Mouse (Mus musculus) spleen, postnatal 14 days (tissue): ENCODE measurements around the gene Nr4a2.

Experiments used
- DNase-seq, 2 experiments: peaks; one replicate each; pipeline ENCODE4 v3.0.0; 2021 to 2022; ENCODE audit warnings: low spot score in 2 of 2

The Nr4a2 gene

GRCm38 (mm10) chr2:57111791-57112538 lies 11.8 kb downstream of the Nr4a2 start:
- DNase-seq: no peak

DNA sequence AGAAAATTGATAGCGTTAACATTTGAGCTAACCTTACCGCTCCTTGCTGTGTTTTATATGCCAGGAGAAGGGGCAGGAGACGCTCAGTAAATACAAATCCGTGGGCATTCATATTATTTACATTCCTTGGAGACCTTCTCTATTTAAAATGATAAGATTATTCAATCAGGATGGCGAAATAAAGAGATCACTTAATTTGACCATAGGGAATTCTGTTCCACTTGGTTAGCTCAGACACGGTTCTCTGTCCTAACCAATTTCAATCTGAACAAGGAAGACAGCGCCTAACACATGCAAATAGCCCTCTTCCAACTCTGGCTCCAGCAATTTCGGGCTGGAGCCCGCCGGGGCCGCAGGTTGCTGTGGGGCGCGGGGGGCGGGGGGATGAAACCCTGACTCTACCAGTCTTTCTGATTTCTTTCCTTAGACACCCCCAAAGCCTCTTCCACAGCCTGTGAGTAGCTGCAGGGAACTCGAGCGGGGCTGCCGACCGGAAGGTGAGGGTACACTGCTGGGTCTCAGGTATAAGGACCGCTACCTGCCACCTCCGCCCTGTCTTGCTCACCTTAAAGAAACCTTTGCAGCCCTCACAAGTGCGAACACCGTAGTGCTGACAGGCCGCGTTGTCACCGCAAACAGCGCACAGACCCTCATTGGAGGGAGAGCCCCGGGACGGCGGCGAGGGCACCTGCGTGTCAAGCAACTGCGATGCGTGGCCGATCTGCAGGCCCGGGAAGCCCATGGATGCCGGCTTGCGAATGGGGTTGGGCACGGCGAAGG lies 12.6 kb downstream of the Nr4a2 start:
- no peak for DNase-seq

- no peak for DNase-seq
Measured at GRCm38 (mm10) chr2:57110401-57110800, 13.4 kb downstream of the Nr4a2 start.

DNA sequence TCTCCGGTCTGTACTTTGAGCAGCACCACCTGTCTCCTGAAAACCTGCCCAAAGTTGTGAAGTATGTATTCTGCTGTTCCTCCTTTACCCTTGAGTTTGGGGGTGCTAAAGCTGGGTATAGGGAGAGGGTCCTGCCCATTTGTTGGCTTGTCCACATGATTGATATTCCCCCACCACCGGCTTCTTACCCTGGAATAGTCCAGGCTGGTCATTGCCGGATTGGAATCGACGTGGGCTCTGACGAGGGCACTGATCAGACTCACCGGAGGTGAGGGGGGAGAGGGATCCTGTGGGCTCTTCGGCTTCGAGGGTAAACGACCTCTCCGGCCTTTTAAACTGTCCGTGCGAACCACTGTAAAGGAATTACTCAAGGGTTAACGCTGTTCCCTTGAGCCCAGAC lies 13.9 kb downstream of the Nr4a2 start:
- DNase-seq: no peak

- no peak for DNase-seq
Measured at GRCm38 (mm10) chr2:57109301-57109700, 14.5 kb downstream of the Nr4a2 start.

DNA sequence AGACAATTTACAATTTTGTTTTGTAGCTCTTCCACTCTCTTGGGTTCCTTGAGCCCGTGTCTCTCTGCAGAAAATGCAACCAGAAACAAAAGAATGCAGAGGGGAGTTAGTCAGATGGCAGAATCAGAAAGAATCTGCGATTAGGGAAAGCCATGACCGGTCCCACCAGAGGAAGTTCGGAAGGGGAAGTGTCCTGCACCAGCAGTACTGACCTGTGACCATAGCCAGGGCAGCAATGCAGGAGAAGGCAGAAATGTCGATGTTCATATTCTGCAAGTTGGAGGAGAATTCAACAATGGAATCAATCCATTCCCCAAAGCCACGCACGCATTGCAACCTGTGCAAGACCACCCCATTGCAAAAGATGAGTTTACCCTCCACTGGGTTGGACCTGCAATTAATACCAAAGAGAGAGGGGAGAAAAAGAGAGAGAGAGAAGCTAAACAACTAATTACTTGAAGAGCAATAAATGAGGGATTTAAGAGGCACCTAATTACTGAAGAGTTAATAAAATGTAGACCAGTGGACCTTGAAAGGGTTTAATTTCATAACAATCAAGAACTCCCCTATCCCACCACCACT lies 15.4 kb downstream of the Nr4a2 start:
- no peak for DNase-seq

- DNase-seq: no peak
Measured at GRCm38 (mm10) chr2:57105401-57105800, 18.4 kb downstream of the Nr4a2 start.

DNA sequence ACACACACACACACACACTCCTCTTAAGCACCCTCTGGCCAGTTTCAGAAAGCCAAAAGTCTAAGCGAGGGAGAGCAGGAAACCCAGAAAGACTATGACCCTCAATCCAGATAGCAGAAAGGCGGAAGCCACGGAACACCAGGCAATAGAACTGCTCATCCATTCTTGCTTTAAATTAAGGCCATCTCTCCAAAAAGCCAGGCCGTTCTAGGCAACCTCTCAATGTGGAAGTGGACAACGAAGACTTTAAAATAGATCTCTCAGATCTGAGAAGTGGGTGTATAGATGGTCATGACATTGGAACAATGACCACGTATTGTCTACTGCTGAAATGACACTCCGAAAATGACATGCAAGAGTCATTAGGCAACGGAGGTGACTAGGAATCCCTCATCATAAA lies 19.1 kb downstream of the Nr4a2 start:
- DNase-seq: no peak

DNA sequence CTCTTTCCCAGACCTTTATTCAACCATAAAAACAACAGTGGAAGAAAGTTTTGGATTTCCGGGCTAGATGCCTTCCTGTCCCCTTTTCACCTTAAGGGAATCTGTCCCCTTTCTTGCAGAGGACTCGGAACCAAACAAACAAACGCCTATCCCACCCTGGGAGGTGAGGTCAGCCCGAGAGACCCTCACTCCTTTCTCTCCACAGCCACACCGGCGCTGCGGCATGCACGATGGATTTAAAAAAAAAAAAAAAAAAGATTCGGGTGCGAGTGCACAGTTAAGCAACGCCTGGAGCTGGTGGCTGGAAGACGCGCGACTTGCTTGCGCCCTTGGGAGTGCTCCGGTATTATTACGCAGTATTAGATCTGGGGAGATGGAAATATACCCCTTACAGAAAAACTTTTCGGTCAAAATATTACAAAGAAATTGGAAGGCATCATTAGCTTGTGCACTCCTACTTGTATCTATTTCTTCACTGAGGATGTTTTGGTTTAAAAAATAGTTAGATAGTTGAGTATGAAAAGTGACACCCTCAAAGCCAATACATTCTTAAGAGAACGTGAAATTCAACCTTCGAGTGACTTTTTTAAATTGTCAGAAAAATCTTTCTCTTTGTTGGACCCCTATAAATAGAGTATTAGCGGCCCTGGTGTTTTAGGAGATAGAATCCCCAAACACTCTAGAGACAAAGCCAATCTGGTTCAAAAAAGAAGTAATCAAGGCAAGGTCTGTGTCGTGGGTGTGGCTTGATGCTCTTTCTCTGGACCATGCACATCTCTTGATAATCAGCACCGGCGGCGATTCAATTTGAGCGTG lies 19.8 kb downstream of the Nr4a2 start:
- no peak for DNase-seq

DNA sequence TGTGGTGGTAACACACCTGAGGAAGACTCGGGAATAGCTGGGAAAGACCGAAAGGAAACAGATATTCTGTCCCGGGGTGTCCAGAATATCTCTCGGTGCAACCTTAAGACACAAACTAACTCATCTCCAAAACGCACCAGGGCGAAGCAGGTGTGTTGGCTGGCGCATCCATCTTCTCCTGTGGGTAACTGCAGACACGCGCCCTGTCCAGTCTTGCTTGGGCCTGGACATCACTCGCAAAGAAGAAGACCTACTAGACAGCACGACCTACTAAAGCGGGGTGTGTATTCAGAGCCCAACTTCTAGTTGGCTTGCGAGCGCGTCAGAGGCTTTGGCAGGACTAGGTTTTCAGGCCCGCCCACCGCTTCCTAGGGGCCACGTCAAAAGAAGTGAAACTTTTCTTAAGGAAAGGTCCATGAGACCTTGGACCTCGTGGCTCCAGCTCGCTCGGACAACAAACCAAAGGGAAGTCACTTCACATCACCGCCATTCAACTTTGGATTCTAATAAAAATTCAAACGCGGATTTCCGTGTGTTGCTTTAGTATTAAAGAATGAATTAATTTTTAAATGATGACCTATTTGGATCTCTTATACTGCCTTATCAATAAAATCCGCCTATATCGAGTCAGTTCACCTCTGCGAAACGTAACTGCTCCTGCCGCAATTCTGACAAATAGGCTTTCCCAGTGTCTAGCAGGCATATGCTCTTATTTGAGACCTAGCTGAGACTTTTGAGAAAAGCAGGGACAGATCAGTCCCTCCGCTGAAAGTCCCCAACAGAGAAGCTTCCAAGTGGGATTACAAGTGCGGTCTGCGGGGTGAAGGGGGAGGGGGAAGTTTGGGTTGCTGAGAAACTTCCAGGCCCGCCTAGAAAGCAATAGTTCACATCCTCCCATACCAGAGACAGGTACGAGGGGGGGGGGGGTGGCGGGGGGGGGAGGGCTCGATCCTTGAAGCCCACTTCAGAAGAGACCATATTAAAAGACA lies 20.7 kb downstream of the Nr4a2 start:
- DNase-seq: no peak

- DNase-seq: no peak
Measured at GRCm38 (mm10) chr2:57102091-57102855, 21.5 kb downstream of the Nr4a2 start.

GRCm38 (mm10) chr2:57100241-57100640 lies 23.6 kb downstream of the Nr4a2 start:
- no peak for DNase-seq

DNA sequence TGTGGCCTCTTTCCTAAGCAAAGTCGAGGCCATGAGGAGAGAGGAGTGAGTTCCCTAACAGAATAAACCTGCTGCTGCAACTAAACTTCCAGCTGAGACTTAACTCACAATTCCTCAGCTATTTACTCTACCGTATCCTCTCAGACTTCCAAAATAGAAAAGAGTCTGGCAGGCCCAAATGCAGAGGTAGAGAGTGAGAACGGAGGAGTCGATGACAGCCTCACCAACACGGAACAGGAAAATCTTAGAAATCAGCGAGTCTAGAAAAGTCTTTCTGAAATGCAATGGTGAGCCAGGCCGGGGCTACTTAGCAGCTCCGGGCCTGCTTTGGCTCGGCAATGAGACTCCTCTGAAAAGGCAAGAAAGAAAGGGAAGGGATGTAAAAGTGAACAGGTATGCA lies 51.4 kb downstream of the Nr4a2 start:
- no peak for DNase-seq

GRCm38 (mm10) chr2:57063480-57063879 lies 60.3 kb downstream of the Nr4a2 start:
- DNase-seq: no peak
